Mouse (Mus musculus) liver, embryonic 14.5 days (tissue): ENCODE data around the gene Vmn2r105. TPM values are rescaled to one million over a fixed set of nuclear protein-coding genes. Genes with fewer than 3 reads are reported as not detected.

ENCODE experiments used
- ATAC-seq: fragments of 200-750 bp; cut with Nextera tagmentation; 2 replicates; pipeline ENCODE4 v1.8.0; 2017; ENCODE audit warnings: moderate number of reproducible peaks, mild to moderate bottlenecking, moderate library complexity; ENCODE audit not compliant: insufficient read depth
- DNase-seq, 3 experiments: peaks; one replicate each; pipeline ENCODE4 v3.0.0-alpha.2; 2012 to 2013; ENCODE audit warnings: low read depth in 3 of 3, low spot score in 3 of 3
- H3K27ac ChIP-seq: fragments of 300-500 bp; sonication (generic); 2 replicates; pipeline ENCODE4 v1.5.1; 2014; ENCODE audit warnings: moderate library complexity, mild to moderate bottlenecking, control low read depth, inconsistent platforms
- H3K27me3 ChIP-seq: fragments of 300-500 bp; sonication (generic); 2 replicates; pipeline ENCODE4 v1.6.1; 2014; ENCODE audit warnings: mild to moderate bottlenecking, low read length, moderate library complexity; ENCODE audit not compliant: control insufficient read depth, insufficient read depth
- H3K36me3 ChIP-seq: fragments of 300-500 bp; sonication (generic); replicated peaks from 2 replicates; pipeline ENCODE4 v1.6.1; 2014; ENCODE audit warnings: low read depth; ENCODE audit not compliant: control insufficient read depth, insufficient read depth
- H3K4me1 ChIP-seq, 2 experiments: fragments of 200-500 bp in 1 of 2; fragments of 300-500 bp in 1 of 2; sonication (generic) in 1 of 2; replicated peaks; 2 replicates each; pipeline ENCODE4 v1.6.1; 2012 to 2014; ENCODE audit warnings: antibody characterized with exemption in 1 of 2, inconsistent platforms in 1 of 2, low read length in 1 of 2; ENCODE audit not compliant: control insufficient read depth in 2 of 2, insufficient read depth in 2 of 2
- H3K4me2 ChIP-seq: fragments of 300-500 bp; sonication (generic); 2 replicates; pipeline ENCODE4 v1.6.1; 2014; ENCODE audit warnings: low read depth, mild to moderate bottlenecking, control low read depth, moderate library complexity
- H3K4me3 ChIP-seq, 2 experiments: fragments of 200-500 bp in 1 of 2; fragments of 300-500 bp in 1 of 2; sonication (generic) in 1 of 2; 2 replicates each; pipeline ENCODE4 v1.5.1; 2012 to 2014; ENCODE audit warnings: low read depth in 2 of 2, low read length in 2 of 2, mild to moderate bottlenecking in 2 of 2, control low read depth in 1 of 2, inconsistent platforms in 1 of 2, moderate library complexity in 1 of 2; ENCODE audit not compliant: insufficient read depth in 1 of 2
- H3K9ac ChIP-seq: fragments of 300-500 bp; sonication (generic); replicated peaks from 2 replicates; pipeline ENCODE4 v1.6.1; 2014; ENCODE audit warnings: mild to moderate bottlenecking, control low read depth, moderate library complexity
- H3K9me3 ChIP-seq: fragments of 300-500 bp; sonication (generic); 2 replicates; pipeline ENCODE4 v1.6.1; 2016; ENCODE audit warnings: low read length, mixed read lengths; ENCODE audit not compliant: control insufficient read depth
- CTCF ChIP-seq: IDR thresholded peaks from 2 replicates; pipeline ENCODE4 v1.5.1; 2016; ENCODE audit warnings: antibody characterized with exemption, low read depth, control low read depth
- EP300 ChIP-seq: IDR thresholded peaks from 2 replicates; pipeline ENCODE4 v1.6.1; 2016; ENCODE audit warnings: antibody characterized with exemption, low read depth
- WGBS: fragments of 180-500 bp; shearing (Covaris S2); extraction: QIAGEN DNeasy Blood & Tissue Kit; methylation state at CpG from one replicate; pipeline ENCODE4 v1.1.7; 2014; ENCODE audit not compliant: insufficient replicate concordance; 5-methylcytosine and 5-hydroxymethylcytosine counted together
- polyA plus RNA-seq, 2 experiments: library from polyadenylated mRNA; depleted of rRNA in 1 of 2; stranded (reverse) in 1 of 2; unstranded in 1 of 2; fragments of >200 nt; fragmentation: Nextera tagmentation in 1 of 2; extraction: Ambion mirVana in 1 of 2; gene quantifications; 2 replicates each; pipeline versions ENCODE4 v1.2.1 to v1.2.3; 2012 to 2014

The Vmn2r105 gene
- not detected in 2 replicates for polyA plus RNA-seq (2012; rRNA removed)
- polyA plus RNA-seq (2014; fragmentation: Nextera tagmentation; extraction: Ambion mirVana) = not detected in 2 replicates

DNA sequence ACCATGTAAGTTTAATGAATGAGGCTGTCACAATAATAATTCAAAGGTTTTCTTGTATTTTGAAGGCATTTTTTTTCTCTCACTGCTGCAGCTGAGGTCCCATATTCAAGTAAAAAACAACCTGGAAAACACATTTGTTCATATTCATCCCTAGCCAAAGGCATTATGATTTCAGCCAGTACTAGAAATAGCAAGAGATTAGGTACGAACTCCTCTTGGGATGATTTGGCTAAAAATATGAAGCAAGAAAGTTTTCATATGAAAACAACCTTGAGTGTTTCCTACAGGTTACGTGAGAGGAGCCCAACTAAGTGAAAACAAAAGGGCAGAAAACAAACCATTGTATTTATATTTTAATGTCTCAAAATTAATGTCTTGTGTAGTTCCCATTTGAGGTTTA is at the start of gene Vmn2r105:
Gene Vmn2r105, minus strand, starts transcription at position 101 of the 400 bp plus-strand sequence.
- H3K27me3 ChIP-seq = no peaks in the 10 kb centered on the region
- ATAC-seq (no peak), DNase-seq (no peak)
- no peak for TF ChIP-seq EP300
- TF ChIP-seq CTCF = no peak
- no peak within 1 kb of the TSS for H3K4me3 ChIP-seq
- no peak within 1 kb of the TSS for H3K4me2 ChIP-seq
- H3K9ac ChIP-seq = no peak within 1 kb of the TSS
- no peaks in the 10 kb centered on the region for H3K36me3 ChIP-seq
- 45% methylated on average over 2 of the region's 2 CpGs for WGBS
- H3K4me1 ChIP-seq = no peaks in the 10 kb centered on the region
- no peaks in the 10 kb centered on the region for H3K9me3 ChIP-seq
- H3K27ac ChIP-seq = no peak within 1 kb of the TSS

DNA sequence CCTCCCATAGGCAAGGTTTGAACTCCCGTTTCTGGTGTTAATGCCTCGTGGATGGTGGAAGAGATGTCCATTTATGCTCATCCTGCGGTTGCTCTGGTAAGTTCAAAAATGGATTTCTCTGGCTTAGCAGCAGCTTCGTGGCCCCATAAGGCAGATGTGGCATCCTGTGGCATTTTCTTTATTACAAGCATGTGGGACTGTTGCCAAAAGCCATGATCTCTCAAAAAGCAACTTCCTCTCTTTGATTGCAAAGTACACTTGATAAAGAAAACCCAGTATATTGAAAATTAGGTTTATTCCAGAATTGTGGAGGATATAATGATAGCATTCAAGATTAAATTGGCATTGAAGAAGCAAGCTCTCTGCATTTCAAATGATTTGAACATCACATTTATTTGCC is 20.7 kb upstream of the Vmn2r105 start:
- Histone ChIP-seq H3K4me2 (no peak overlapping the region), H3K9me3 (no peaks in the 10 kb centered on the region), H3K27ac (no peak overlapping the region), H3K4me3 (no peak overlapping the region), H3K36me3 (no peaks in the 10 kb centered on the region), H3K9ac (no peak overlapping the region), H3K4me1 (no peaks in the 10 kb centered on the region), H3K27me3 (no peaks in the 10 kb centered on the region)
- DNase-seq (no peak), ATAC-seq (no peak)
- TF ChIP-seq CTCF (no peak), EP300 (no peak)
- 40% methylated on average over 4 of the region's 4 CpGs for WGBS

DNA sequence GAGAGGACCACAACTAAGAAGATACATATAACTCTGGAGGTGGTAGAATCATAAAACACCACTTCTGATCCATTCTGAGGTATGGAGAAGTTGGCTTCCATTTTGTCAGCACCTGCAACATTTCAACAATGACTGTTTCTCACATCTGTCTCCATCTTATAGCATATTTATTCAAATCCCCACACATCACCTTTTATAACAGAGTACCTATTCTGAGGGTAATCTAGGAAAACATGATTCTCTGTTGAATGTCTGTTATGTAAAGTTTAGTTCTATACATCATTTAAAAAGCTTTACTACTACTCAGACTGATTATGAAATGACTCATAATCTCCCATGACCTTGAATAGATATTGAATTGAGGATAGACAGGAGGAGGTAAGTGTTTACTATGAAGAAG is 51.9 kb downstream of the Vmn2r105 start, which contains the start of gene Fpr-rs6:
Gene Fpr-rs6, minus strand, starts transcription at position 101 of the 400 bp plus-strand sequence.
- H3K4me3 ChIP-seq = no peak within 1 kb of the TSS
- no peak within 1 kb of the TSS for H3K9ac ChIP-seq
- no peak for TF ChIP-seq CTCF
- no peak within 1 kb of the TSS for H3K4me2 ChIP-seq
- H3K27ac ChIP-seq = no peak within 1 kb of the TSS
- DNase-seq = no peak
- no peaks in the 10 kb centered on the region for H3K27me3 ChIP-seq
- H3K4me1 ChIP-seq = no peaks in the 10 kb centered on the region
- H3K36me3 ChIP-seq = no peaks in the 10 kb centered on the region
- H3K9me3 ChIP-seq = no peaks in the 10 kb centered on the region
- ATAC-seq = no peak

Other genes with a start within 250 kb of the Vmn2r105 start
- not detected in 2 replicates for gene Vmn2r104, start 186.7 kb downstream of the Vmn2r105 start, polyA plus RNA-seq (2012; rRNA removed)
- not detected in 2 replicates for gene Vmn2r104, start 186.7 kb downstream of the Vmn2r105 start, polyA plus RNA-seq (2014; fragmentation: Nextera tagmentation; extraction: Ambion mirVana)
- gene Fpr-rs7, start 120.8 kb downstream of the Vmn2r105 start, polyA plus RNA-seq (2012; rRNA removed) = not detected in 2 replicates
- gene Fpr-rs7, start 120.8 kb downstream of the Vmn2r105 start, polyA plus RNA-seq (2014; fragmentation: Nextera tagmentation; extraction: Ambion mirVana) = not detected in 2 replicates
- not detected in 2 replicates for gene Fpr-rs6, start 52.0 kb downstream of the Vmn2r105 start, polyA plus RNA-seq (2012; rRNA removed)
- gene Fpr-rs6, start 52.0 kb downstream of the Vmn2r105 start, polyA plus RNA-seq (2014; fragmentation: Nextera tagmentation; extraction: Ambion mirVana) = not detected in 2 replicates
- not detected in 2 replicates for gene Vmn2r106, start 50.5 kb upstream of the Vmn2r105 start, polyA plus RNA-seq (2012; rRNA removed)
- gene Vmn2r106, start 50.5 kb upstream of the Vmn2r105 start, polyA plus RNA-seq (2014; fragmentation: Nextera tagmentation; extraction: Ambion mirVana) = not detected in 2 replicates
- gene Vmn2r107, start 110.2 kb upstream of the Vmn2r105 start, polyA plus RNA-seq (2012; rRNA removed) = not detected in 2 replicates
- not detected in 2 replicates for gene Vmn2r107, start 110.2 kb upstream of the Vmn2r105 start, polyA plus RNA-seq (2014; fragmentation: Nextera tagmentation; extraction: Ambion mirVana)
- gene Vmn1r224, start 179.1 kb upstream of the Vmn2r105 start, polyA plus RNA-seq (2012; rRNA removed) = not detected in 2 replicates
- gene Vmn1r224, start 179.1 kb upstream of the Vmn2r105 start, polyA plus RNA-seq (2014; fragmentation: Nextera tagmentation; extraction: Ambion mirVana) = not detected in 2 replicates
- gene Vmn2r108, start 246.3 kb upstream of the Vmn2r105 start, polyA plus RNA-seq (2012; rRNA removed) = not detected in 2 replicates
- not detected in 2 replicates for gene Vmn2r108, start 246.3 kb upstream of the Vmn2r105 start, polyA plus RNA-seq (2014; fragmentation: Nextera tagmentation; extraction: Ambion mirVana)